Mouse (Mus musculus): ENCODE results near the gene Rgl1. TPM values are rescaled to one million over a fixed set of nuclear protein-coding genes. Genes with fewer than 3 reads are reported as not detected.

The Rgl1 gene
- polyA plus RNA-seq, 1 experiment from 2014 or later: 39.6 TPM

- Histone ChIP-seq H3K36me3 (peaks cover 9% of the 10 kb centered on the region), H3K27ac (0 out of 2 replicates have a peak overlapping the region, but pooled peaks have one; percentile 19), H3K9me3 (no peaks in the 10 kb centered on the region), H3K27me3 (peaks cover 8% of the 10 kb centered on the region; the same call in 1 of the 2 replicates), H3K4me1 (peaks cover 50% of the 10 kb centered on the region), H3K4me2 (no peak overlapping the region), H3K9ac (no peak overlapping the region), H3K4me3 (no peak overlapping the region)
- WGBS: 68% methylated on average over 8 of the region's 8 CpGs
- no peak for ATAC-seq (ENCODE audit: insufficient number of reproducible peaks, insufficient read depth, low FRiP score, low TSS enrichment, low read depth)
Observed at GRCm38 (mm10) chr1:152573470-152574059, 192.6 kb downstream of the Rgl1 start.

GRCm38 (mm10) chr1:152572755-152573469 is 193.2 kb downstream of the Rgl1 start:
- ATAC-seq (ENCODE audit: insufficient number of reproducible peaks, insufficient read depth, low FRiP score, low TSS enrichment, low read depth): no peak
- Histone ChIP-seq H3K9me3 (no peaks in the 10 kb centered on the region), H3K4me1 (peaks cover 43% of the 10 kb centered on the region), H3K27me3 (peaks cover 8% of the 10 kb centered on the region; the same call in 1 of the 2 replicates), H3K27ac (0 out of 2 replicates have a peak overlapping the region, but pooled peaks have one; percentile 19), H3K36me3 (peaks cover 9% of the 10 kb centered on the region), H3K4me2 (no peak overlapping the region), H3K9ac (no peak overlapping the region), H3K4me3 (no peak overlapping the region)
- 41% methylated on average over 7 of the region's 7 CpGs for WGBS

DNA sequence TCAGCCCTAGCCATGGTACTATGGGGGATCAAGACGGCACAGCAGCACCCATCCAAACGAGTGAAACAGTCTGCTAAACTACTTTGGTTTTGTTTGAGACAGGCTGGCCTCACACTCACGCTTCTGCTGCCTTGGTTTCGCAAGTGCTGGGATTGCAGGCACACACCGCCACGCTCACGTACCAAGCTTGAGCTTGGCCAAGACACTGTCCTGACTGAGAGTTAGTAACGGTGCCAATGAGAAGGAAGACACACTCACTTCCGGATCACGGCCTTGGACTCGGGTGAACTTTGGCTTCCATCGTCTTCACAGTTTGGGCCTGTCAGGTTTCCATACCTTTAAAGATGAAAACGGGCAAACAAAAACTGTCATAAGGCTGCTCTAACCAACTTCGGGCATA is 194.8 kb downstream of the Rgl1 start:
- no peak overlapping the region for H3K9ac ChIP-seq
- no peak overlapping the region for H3K4me2 ChIP-seq
- no peak overlapping the region for H3K27ac ChIP-seq
- 94% methylated on average over 14 of the region's 14 CpGs for WGBS
- H3K4me3 ChIP-seq: no peak overlapping the region
- H3K9me3 ChIP-seq: no peaks in the 10 kb centered on the region
- peaks cover 9% of the 10 kb centered on the region for H3K36me3 ChIP-seq
- peaks cover 42% of the 10 kb centered on the region for H3K4me1 ChIP-seq
- H3K27me3 ChIP-seq: peaks cover 6% of the 10 kb centered on the region; the same call in 1 of the 2 replicates
- ATAC-seq (ENCODE audit: insufficient number of reproducible peaks, insufficient read depth, low FRiP score, low TSS enrichment, low read depth): no peak

- Histone ChIP-seq H3K27me3 (peaks cover 6% of the 10 kb centered on the region; the same call in 1 of the 2 replicates), H3K4me2 (no peak overlapping the region), H3K4me1 (peaks cover 41% of the 10 kb centered on the region), H3K36me3 (peaks cover 9% of the 10 kb centered on the region), H3K4me3 (no peak overlapping the region), H3K9me3 (no peaks in the 10 kb centered on the region), H3K27ac (no peak overlapping the region), H3K9ac (no peak overlapping the region)
- 95% methylated on average over 9 of the region's 9 CpGs for WGBS
- no peak for ATAC-seq (ENCODE audit: insufficient number of reproducible peaks, insufficient read depth, low FRiP score, low TSS enrichment, low read depth)
Observed at GRCm38 (mm10) chr1:152570681-152571080, 195.5 kb downstream of the Rgl1 start.

DNA sequence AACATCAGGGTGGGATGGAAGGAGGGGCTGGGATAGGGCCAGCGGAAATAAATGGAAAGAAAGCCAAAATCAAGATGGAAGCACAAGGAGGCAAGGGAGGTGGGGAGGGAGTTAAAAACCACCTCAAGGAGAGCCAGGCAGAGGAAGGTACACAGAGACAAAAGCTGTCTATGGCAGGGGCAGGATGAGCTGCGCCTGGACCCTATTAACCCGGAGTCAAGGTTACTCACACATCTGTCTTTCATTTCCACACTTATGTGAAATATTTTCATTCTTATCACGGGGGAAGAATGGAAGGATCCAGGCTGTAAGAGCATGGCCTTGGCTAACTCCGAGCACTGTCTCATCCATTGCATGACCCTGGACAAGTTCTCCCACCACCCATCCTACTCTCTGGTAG is 202.9 kb downstream of the Rgl1 start:
- peaks cover 54% of the 10 kb centered on the region for H3K4me1 ChIP-seq
- H3K36me3 ChIP-seq: no peaks in the 10 kb centered on the region
- no peak overlapping the region for H3K4me3 ChIP-seq
- H3K9ac ChIP-seq: no peak overlapping the region
- WGBS: 34% methylated on average over 5 of the region's 5 CpGs
- no peak overlapping the region for H3K27ac ChIP-seq
- H3K4me2 ChIP-seq: no peak overlapping the region
- H3K27me3 ChIP-seq: no peaks in the 10 kb centered on the region
- no peaks in the 10 kb centered on the region for H3K9me3 ChIP-seq
- ATAC-seq (ENCODE audit: insufficient number of reproducible peaks, insufficient read depth, low FRiP score, low TSS enrichment, low read depth): no peak

GRCm38 (mm10) chr1:152562877-152563276 is 203.3 kb downstream of the Rgl1 start:
- H3K27me3 ChIP-seq: no peaks in the 10 kb centered on the region
- no peaks in the 10 kb centered on the region for H3K9me3 ChIP-seq
- H3K27ac ChIP-seq: no peak overlapping the region
- ATAC-seq (ENCODE audit: insufficient number of reproducible peaks, insufficient read depth, low FRiP score, low TSS enrichment, low read depth): no peak
- WGBS: 67% methylated on average over 6 of the region's 6 CpGs
- H3K4me2 ChIP-seq: no peak overlapping the region
- H3K9ac ChIP-seq: no peak overlapping the region
- H3K4me3 ChIP-seq: no peak overlapping the region
- H3K4me1 ChIP-seq: peaks cover 55% of the 10 kb centered on the region
- H3K36me3 ChIP-seq: no peaks in the 10 kb centered on the region

DNA sequence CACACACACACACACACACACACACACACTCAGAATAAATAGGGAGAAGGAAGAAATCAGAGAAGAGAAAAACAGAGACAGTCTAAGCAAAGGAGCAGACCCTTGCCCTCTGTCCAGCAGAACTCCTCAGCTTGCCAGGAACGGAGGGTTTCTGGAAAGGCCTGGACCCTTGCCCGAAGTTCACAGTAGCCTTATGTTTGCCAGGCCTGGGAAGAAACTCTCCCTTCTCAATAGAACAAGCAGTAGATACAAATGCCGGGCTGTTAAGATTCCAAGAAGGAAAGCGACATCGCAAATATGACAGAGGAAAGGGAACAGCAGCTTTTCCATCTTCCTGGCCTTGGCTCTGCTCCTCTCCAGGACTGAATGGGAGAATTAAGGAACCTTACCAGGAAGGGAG is 205.7 kb downstream of the Rgl1 start:
- no peak overlapping the region for H3K9ac ChIP-seq
- 0 out of 2 replicates have a peak overlapping the region, but pooled peaks have one; percentile 4 for H3K27ac ChIP-seq
- no peak overlapping the region for H3K4me2 ChIP-seq
- H3K4me1 ChIP-seq: peaks cover 57% of the 10 kb centered on the region
- H3K9me3 ChIP-seq: no peaks in the 10 kb centered on the region
- ATAC-seq (ENCODE audit: insufficient number of reproducible peaks, insufficient read depth, low FRiP score, low TSS enrichment, low read depth): no peak
- 81% methylated on average over 5 of the region's 5 CpGs for WGBS
- no peaks in the 10 kb centered on the region for H3K27me3 ChIP-seq
- no peaks in the 10 kb centered on the region; the same call in 1 of the 2 replicates for H3K36me3 ChIP-seq
- H3K4me3 ChIP-seq: no peak overlapping the region

DNA sequence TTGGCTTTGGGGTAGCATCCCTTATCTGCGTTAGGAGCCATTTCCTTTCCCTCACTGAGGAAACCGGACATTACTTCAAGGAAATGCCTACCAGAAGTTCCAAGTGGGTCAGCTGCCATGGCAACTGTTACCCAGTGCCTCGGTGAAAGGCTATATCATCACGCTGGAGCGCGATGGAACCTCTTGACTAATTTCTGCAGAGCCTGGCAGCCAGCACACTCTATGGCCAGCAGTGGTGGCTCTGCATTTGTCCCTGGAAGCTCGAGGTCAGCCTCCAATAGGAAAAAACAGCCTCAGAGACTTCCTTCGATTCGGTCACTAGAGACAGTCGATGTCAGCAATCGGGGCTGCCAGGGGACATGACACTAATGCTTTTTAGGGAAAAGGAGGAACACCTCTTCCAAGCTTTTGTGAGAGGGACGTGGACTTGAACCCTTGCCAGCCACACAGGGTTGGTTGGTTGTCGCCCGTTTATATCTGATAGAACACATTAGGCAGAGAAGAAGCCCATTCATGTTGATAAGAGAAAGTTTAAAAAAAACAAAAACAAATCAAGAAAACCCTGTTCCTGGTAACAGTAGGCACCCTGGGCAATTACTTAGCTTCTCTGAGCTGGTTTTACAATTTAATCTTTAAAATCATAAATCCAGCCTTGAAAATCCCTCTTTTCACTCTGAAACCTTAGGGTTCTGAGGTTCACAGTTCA is 209.4 kb downstream of the Rgl1 start:
- no peak for ATAC-seq (ENCODE audit: insufficient number of reproducible peaks, insufficient read depth, low FRiP score, low TSS enrichment, low read depth)
- Histone ChIP-seq H3K27ac (peak overlapping the region; percentile 84; the same call in 1 of the 2 replicates), H3K4me2 (no peak overlapping the region), H3K9ac (no peak overlapping the region), H3K4me3 (no peak overlapping the region), H3K4me1 (peaks cover 62% of the 10 kb centered on the region), H3K9me3 (no peaks in the 10 kb centered on the region), H3K27me3 (no peaks in the 10 kb centered on the region), H3K36me3 (peaks cover 15% of the 10 kb centered on the region)
- 68% methylated on average over 14 of the region's 14 CpGs for WGBS

GRCm38 (mm10) chr1:152555944-152556573 is 210.1 kb downstream of the Rgl1 start:
- no peak overlapping the region for H3K4me3 ChIP-seq
- 0 out of 2 replicates have a peak overlapping the region, but pooled peaks have one; percentile 20 for H3K4me2 ChIP-seq
- H3K4me1 ChIP-seq: peaks cover 57% of the 10 kb centered on the region
- ATAC-seq (ENCODE audit: insufficient number of reproducible peaks, insufficient read depth, low FRiP score, low TSS enrichment, low read depth): peak; percentile 76
- no peaks in the 10 kb centered on the region for H3K27me3 ChIP-seq
- no peaks in the 10 kb centered on the region for H3K9me3 ChIP-seq
- H3K27ac ChIP-seq: peak overlapping the region; percentile 84
- peaks cover 16% of the 10 kb centered on the region for H3K36me3 ChIP-seq
- peak overlapping the region; percentile 37; the same call in 1 of the 2 replicates for H3K9ac ChIP-seq
- 20% methylated on average over 7 of the region's 7 CpGs for WGBS

DNA sequence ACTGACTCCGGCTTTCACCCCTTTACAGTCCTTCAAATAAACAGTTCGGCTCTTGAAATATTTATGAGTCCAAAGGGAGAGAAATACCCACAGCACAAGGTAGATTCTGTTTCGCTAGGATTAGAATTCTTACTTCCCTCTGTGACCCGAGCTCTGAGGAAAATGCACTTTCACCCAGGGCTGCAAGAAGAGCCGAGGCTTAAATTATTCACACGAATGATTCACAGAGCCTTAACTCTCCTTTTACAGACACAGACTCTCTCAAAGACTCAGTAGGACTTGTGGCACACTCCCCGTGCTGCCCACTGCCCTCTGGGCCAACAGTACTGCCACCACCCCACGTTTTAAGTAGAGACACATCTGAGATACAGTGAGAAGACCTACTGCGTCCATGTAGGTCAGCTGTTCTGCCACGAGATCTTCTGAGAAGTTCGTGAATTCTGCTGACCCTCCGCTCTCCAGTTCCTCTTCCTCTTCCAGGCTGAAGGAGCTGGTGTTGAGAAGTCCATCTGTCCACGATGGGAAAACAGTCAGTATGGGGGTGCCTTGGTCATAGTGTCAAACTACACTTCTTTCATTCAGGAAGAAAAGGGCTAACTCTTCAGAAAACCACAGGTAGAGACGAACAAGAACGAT is 212.1 kb downstream of the Rgl1 start:
- peaks cover 61% of the 10 kb centered on the region for H3K4me1 ChIP-seq
- H3K36me3 ChIP-seq: peaks cover 16% of the 10 kb centered on the region
- H3K9ac ChIP-seq: no peak overlapping the region
- peak overlapping the region; percentile 49 for H3K27ac ChIP-seq
- H3K4me2 ChIP-seq: no peak overlapping the region
- 73% methylated on average over 15 of the region's 15 CpGs for WGBS
- H3K9me3 ChIP-seq: no peaks in the 10 kb centered on the region
- H3K4me3 ChIP-seq: no peak overlapping the region
- H3K27me3 ChIP-seq: no peaks in the 10 kb centered on the region
- ATAC-seq (ENCODE audit: insufficient number of reproducible peaks, insufficient read depth, low FRiP score, low TSS enrichment, low read depth): no peak

DNA sequence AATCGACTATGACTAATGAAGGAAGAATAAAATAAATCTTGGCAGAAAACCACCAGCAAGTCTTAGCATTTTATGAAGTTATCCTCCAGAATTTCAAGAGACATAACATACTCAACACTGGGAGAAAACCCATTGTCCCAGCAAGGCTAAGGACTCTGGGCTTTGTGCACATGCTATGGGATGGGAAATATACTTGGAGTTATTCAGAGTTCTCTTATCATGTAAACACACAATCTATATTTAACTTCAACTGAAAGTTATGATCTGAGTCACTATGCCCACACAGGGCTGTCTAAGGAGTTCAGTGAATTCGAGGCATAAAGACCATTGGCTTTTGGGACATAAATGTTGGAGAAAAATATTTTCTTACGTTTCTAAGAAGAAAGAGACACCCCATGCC is 215.2 kb downstream of the Rgl1 start:
- no peak overlapping the region for H3K27ac ChIP-seq
- no peak overlapping the region for H3K4me2 ChIP-seq
- H3K9ac ChIP-seq: no peak overlapping the region
- WGBS: 79% methylated on average over 3 of the region's 3 CpGs
- ATAC-seq (ENCODE audit: insufficient number of reproducible peaks, insufficient read depth, low FRiP score, low TSS enrichment, low read depth): no peak
- H3K36me3 ChIP-seq: peaks cover 40% of the 10 kb centered on the region
- peaks cover 48% of the 10 kb centered on the region for H3K4me1 ChIP-seq
- no peak overlapping the region for H3K4me3 ChIP-seq
- no peaks in the 10 kb centered on the region for H3K9me3 ChIP-seq
- H3K27me3 ChIP-seq: no peaks in the 10 kb centered on the region
